Mouse (Mus musculus): ENCODE data around the gene Pfpl. TPM values are rescaled to one million over a fixed set of nuclear protein-coding genes. Genes with fewer than 3 reads are reported as not detected.

The Pfpl gene
- polyA plus RNA-seq, 1 experiment from 2014 or later, result not detected

GRCm38 (mm10) chr19:12440103-12440725 lies 12.5 kb downstream of the Pfpl start:
- Histone ChIP-seq H3K4me1 (no peaks in the 10 kb centered on the region), H3K27me3 (replicated peaks) (no peaks in the 10 kb centered on the region), H3K4me3 (no peak overlapping the region), H3K9me3 (replicated peaks) (no peaks in the 10 kb centered on the region), H3K9ac (no peak overlapping the region), H3K4me2 (no peak overlapping the region), H3K36me3 (no peaks in the 10 kb centered on the region), H3K27ac (no peak overlapping the region)
- ATAC-seq, result no peak
- WGBS (ENCODE audit: insufficient replicate concordance), result 28% methylated on average over 5 of the region's 5 CpGs

GRCm38 (mm10) chr19:12442560-12442959 lies 14.9 kb downstream of the Pfpl start:
- 44% methylated on average over 4 of the region's 4 CpGs for whole genome bisulfite sequencing (ENCODE audit: insufficient replicate concordance)
- ATAC-seq, result no peak
- no peak overlapping the region for H3K4me3 ChIP-seq
- H3K9me3 ChIP-seq (replicated peaks), result no peaks in the 10 kb centered on the region
- no peak overlapping the region for H3K27ac ChIP-seq
- H3K4me2 ChIP-seq, result no peak overlapping the region
- H3K4me1 ChIP-seq, result no peaks in the 10 kb centered on the region
- no peaks in the 10 kb centered on the region for H3K36me3 ChIP-seq
- H3K27me3 ChIP-seq (replicated peaks), result no peaks in the 10 kb centered on the region
- no peak overlapping the region for H3K9ac ChIP-seq

- 39% methylated on average over 3 of the region's 3 CpGs for WGBS (ENCODE audit: insufficient replicate concordance)
- no peak for ATAC-seq
- Histone ChIP-seq H3K27ac (no peak overlapping the region), H3K4me2 (no peak overlapping the region), H3K27me3 (replicated peaks) (no peaks in the 10 kb centered on the region), H3K9ac (no peak overlapping the region), H3K4me1 (no peaks in the 10 kb centered on the region), H3K9me3 (replicated peaks) (no peaks in the 10 kb centered on the region), H3K4me3 (no peak overlapping the region), H3K36me3 (no peaks in the 10 kb centered on the region)
Measured at GRCm38 (mm10) chr19:12445014-12445413, 17.3 kb downstream of the Pfpl start.

GRCm38 (mm10) chr19:12457401-12458066 lies 29.8 kb downstream of the Pfpl start:
- ATAC-seq, result no peak
- Histone ChIP-seq H3K4me3 (no peak overlapping the region), H3K27ac (no peak overlapping the region), H3K9ac (no peak overlapping the region), H3K27me3 (replicated peaks) (no peaks in the 10 kb centered on the region), H3K4me2 (no peak overlapping the region), H3K4me1 (no peaks in the 10 kb centered on the region), H3K36me3 (no peaks in the 10 kb centered on the region), H3K9me3 (replicated peaks) (no peaks in the 10 kb centered on the region)
- 64% methylated on average over 12 of the region's 12 CpGs for WGBS (ENCODE audit: insufficient replicate concordance)

GRCm38 (mm10) chr19:12459516-12459915 lies 31.8 kb downstream of the Pfpl start:
- Histone ChIP-seq H3K36me3 (no peaks in the 10 kb centered on the region), H3K4me2 (no peak overlapping the region), H3K27ac (no peak overlapping the region), H3K4me1 (no peaks in the 10 kb centered on the region), H3K9ac (no peak overlapping the region), H3K9me3 (replicated peaks) (no peaks in the 10 kb centered on the region), H3K27me3 (replicated peaks) (no peaks in the 10 kb centered on the region), H3K4me3 (no peak overlapping the region)
- no peak for ATAC-seq
- 56% methylated on average over 4 of the region's 4 CpGs for WGBS (ENCODE audit: insufficient replicate concordance)

DNA sequence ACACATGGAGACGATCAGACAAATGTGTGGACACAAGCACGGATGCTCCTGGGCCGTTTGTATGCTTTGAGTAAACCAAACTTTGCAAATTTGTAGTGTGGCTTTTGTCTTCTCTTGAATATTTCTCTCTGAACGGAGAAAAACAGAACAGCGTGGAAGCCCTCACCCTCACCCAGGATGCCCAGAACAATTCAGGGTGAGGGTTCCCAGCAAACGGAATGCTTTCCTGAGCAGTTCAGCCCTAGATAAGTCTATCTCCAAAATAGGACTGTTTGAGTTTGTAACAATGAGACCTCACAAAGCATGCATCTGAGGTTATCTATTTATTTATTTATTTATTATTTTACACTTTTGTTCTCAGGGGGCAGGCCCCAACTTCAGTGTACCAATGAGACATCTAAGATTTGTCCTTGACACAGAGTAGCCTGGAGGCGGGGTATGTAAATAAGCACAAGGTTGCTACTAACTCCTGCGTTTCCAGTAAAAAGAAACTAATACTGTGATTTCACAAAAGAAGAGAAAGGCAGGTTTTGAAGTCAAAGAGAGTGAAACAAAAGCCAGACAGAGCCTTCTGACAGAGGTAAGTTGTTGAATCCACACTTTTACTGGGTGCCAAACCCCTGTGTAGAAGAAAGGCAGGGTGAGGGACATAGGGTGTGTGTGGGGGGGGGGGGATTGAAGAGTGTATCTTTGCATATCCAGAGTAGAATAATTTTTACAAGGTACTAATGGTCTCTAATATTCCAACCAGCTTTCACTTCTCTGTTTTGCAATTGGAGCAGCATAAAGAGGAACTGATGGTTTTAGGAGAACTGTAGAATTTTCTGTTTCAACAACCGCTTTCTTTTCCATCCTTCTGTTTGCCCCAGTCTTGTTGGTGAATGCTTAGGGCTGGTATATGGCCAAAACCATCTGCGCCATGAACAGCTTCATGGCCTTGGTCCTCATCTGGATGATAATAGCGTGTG lies 32.9 kb downstream of the Pfpl start, which contains the start of gene Mpeg1:
Gene Mpeg1, plus strand, starts transcription at position 498 of the 968 bp plus-strand sequence.
- Histone ChIP-seq H3K27me3 (replicated peaks) (no peaks in the 10 kb centered on the region), H3K36me3 (no peaks in the 10 kb centered on the region), H3K4me2 (no peak within 1 kb of the TSS), H3K4me1 (no peaks in the 10 kb centered on the region), H3K9me3 (replicated peaks) (no peaks in the 10 kb centered on the region), H3K27ac (no peak within 1 kb of the TSS), H3K4me3 (no peak within 1 kb of the TSS), H3K9ac (no peak within 1 kb of the TSS)
- 69% methylated on average over 11 of the region's 11 CpGs for WGBS (ENCODE audit: insufficient replicate concordance)
- ATAC-seq, result no peak

DNA sequence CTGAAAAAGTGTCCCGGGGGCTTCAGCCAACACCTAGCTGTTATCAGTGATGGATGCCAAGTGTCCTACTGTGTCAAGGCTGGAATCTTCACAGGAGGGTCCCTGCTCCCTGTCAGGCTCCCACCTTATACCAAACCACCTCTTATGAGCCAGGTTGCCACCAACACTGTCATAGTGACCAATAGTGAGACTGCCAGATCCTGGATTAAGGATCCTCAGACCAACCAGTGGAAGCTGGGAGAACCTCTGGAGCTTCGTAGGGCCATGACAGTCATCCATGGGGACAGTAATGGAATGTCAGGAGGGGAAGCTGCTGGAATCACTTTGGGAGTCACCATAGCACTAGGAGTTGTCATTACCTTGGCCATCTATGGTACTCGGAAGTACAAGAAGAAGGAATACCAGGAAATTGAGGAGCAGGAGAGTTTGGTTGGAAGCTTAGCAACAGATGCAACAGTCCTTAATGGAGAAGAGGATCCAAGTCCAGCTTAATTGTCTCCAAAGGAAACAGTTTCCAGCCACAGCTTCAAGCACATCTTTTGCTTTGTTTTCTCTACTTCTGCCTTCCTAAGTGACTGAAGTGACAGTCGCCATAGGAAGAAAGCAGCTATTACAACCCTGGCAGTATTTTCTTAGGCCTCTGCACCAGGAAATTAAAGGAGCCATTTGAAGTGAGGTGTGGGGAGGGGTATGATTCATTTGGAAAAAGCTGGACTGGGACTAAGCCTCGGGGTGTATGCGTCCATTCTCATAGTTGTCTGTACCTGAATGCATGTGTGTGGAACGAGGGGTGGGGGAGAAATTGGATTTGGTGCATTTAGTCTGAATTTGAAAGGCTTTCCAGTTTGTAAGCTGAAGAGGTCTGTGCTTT lies 35.4 kb downstream of the Pfpl start:
- WGBS (ENCODE audit: insufficient replicate concordance), result 61% methylated on average over 7 of the region's 7 CpGs
- H3K9me3 ChIP-seq (replicated peaks), result no peaks in the 10 kb centered on the region
- H3K36me3 ChIP-seq, result no peaks in the 10 kb centered on the region
- no peaks in the 10 kb centered on the region for H3K27me3 ChIP-seq (replicated peaks)
- no peak overlapping the region for H3K9ac ChIP-seq
- H3K4me3 ChIP-seq, result no peak overlapping the region
- no peak for ATAC-seq
- no peaks in the 10 kb centered on the region for H3K4me1 ChIP-seq
- H3K4me2 ChIP-seq, result no peak overlapping the region
- H3K27ac ChIP-seq, result no peak overlapping the region

- H3K36me3 ChIP-seq, result no peaks in the 10 kb centered on the region
- H3K27me3 ChIP-seq (replicated peaks), result no peaks in the 10 kb centered on the region
- 28% methylated on average over 1 of the region's 1 CpGs for WGBS (ENCODE audit: insufficient replicate concordance)
- H3K4me2 ChIP-seq, result no peak overlapping the region
- H3K4me3 ChIP-seq, result no peak overlapping the region
- no peak overlapping the region for H3K9ac ChIP-seq
- H3K4me1 ChIP-seq, result no peaks in the 10 kb centered on the region
- no peaks in the 10 kb centered on the region for H3K9me3 ChIP-seq (replicated peaks)
- H3K27ac ChIP-seq, result no peak overlapping the region
- ATAC-seq, result no peak
Measured at GRCm38 (mm10) chr19:12463722-12464035, 36.0 kb downstream of the Pfpl start.

DNA sequence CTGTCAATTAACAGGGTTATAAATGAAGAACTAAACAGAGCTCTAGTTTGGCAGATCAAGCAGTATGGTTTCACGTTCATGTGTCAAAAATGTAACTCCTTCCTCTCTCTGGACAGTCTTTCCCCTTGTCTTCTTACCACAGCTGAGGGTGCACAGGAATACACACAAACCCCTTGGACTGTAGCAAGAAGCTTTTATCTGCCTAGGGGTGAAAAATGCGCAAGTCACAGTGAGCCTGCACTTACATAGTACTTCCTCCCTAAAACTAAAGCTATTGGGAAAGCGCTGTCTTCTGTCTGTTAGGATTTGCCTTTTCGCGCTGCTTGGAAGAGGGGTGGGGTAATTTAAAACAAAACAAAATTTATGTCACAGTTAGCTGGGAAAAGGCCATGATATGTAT lies 36.4 kb downstream of the Pfpl start:
- 45% methylated on average over 5 of the region's 5 CpGs for WGBS (ENCODE audit: insufficient replicate concordance)
- no peak for ATAC-seq
- H3K4me1 ChIP-seq, result no peaks in the 10 kb centered on the region
- no peaks in the 10 kb centered on the region for H3K9me3 ChIP-seq (replicated peaks)
- no peak overlapping the region for H3K27ac ChIP-seq
- no peaks in the 10 kb centered on the region for H3K27me3 ChIP-seq (replicated peaks)
- no peaks in the 10 kb centered on the region for H3K36me3 ChIP-seq
- no peak overlapping the region for H3K4me2 ChIP-seq
- no peak overlapping the region for H3K9ac ChIP-seq
- H3K4me3 ChIP-seq, result no peak overlapping the region

DNA sequence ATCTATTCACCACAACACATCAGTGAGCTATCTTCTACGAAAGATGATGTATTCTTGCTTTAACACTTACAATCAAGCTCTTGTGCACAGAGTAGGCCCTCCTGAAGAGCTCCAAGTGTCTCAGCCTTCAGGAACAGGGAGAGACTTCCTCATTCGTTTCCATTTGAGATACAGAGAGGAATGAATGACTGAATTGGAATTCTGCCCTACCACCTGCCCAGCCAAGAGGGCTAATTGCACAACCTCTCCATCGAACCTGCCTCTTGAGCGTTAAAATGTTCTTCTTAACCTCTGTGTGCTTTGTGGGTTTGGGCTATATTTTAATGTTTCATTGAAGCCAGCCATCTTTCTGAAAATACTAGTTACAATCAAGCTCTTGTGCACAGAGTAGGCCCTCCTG lies 37.0 kb downstream of the Pfpl start:
- H3K4me1 ChIP-seq, result no peaks in the 10 kb centered on the region
- no peak overlapping the region for H3K27ac ChIP-seq
- ATAC-seq, result no peak
- no peaks in the 10 kb centered on the region for H3K36me3 ChIP-seq
- no peak overlapping the region for H3K4me3 ChIP-seq
- no peak overlapping the region for H3K9ac ChIP-seq
- no peak overlapping the region for H3K4me2 ChIP-seq
- WGBS (ENCODE audit: insufficient replicate concordance), result 64% methylated on average over 4 of the region's 4 CpGs
- no peaks in the 10 kb centered on the region for H3K9me3 ChIP-seq (replicated peaks)
- no peaks in the 10 kb centered on the region for H3K27me3 ChIP-seq (replicated peaks)

- no peak overlapping the region for H3K4me3 ChIP-seq
- H3K9me3 ChIP-seq (replicated peaks), result no peaks in the 10 kb centered on the region
- no peaks in the 10 kb centered on the region for H3K4me1 ChIP-seq
- H3K9ac ChIP-seq, result no peak overlapping the region
- H3K27ac ChIP-seq, result no peak overlapping the region
- no peak overlapping the region for H3K4me2 ChIP-seq
- no peaks in the 10 kb centered on the region for H3K27me3 ChIP-seq (replicated peaks)
- no peaks in the 10 kb centered on the region for H3K36me3 ChIP-seq
- 81% methylated on average over 10 of the region's 10 CpGs for WGBS (ENCODE audit: insufficient replicate concordance)
- ATAC-seq, result no peak; the same call in 1 of the 2 replicates
Measured at GRCm38 (mm10) chr19:12465530-12466144, 37.9 kb downstream of the Pfpl start.
